Mouse (Mus musculus): ENCODE results near the gene Pfdn4. TPM values are rescaled to one million over a fixed set of nuclear protein-coding genes. Genes with fewer than 3 reads are reported as not detected.

Pfdn4 gene
- polyA plus RNA-seq, 1 experiment from 2014 or later = 61.8 TPM

GRCm38 (mm10) chr2:170563956-170564855, 68.0 kb downstream of the Pfdn4 start:
- ATAC-seq (ENCODE audit: low FRiP score, low TSS enrichment) = no peak
- no peak overlapping the region for H3K9ac ChIP-seq (ENCODE audit: low read length)
- H3K4me2 ChIP-seq (replicated peaks; ENCODE audit: low read depth) = no peak overlapping the region
- H3K4me3 ChIP-seq (ENCODE audit: low read depth, low read length) = no peak overlapping the region
- H3K27ac ChIP-seq (replicated peaks) = no peak overlapping the region
- H3K27me3 ChIP-seq (ENCODE audit: control insufficient read depth, insufficient read depth, low read length) = no peaks in the 10 kb centered on the region
- 80% methylated on average over 15 of the region's 15 CpGs for WGBS
- no peak for DNase-seq (ENCODE audit: low spot score)
- TF ChIP-seq CTCF (IDR thresholded peaks at IDR 0.05; ENCODE audit: low read depth) = no peak
- TF ChIP-seq EP300 (optimal IDR thresholded peaks at IDR 0.05) = no peak
- H3K9me3 ChIP-seq (ENCODE audit: control insufficient read depth, low read length) = no peaks in the 10 kb centered on the region
- no peaks in the 10 kb centered on the region for H3K4me1 ChIP-seq (replicated peaks; ENCODE audit: control insufficient read depth, insufficient read depth)
- no peaks in the 10 kb centered on the region for H3K36me3 ChIP-seq (ENCODE audit: control insufficient read depth, insufficient read depth, low read length)

GRCm38 (mm10) chr2:170564995-170565394, 68.8 kb downstream of the Pfdn4 start:
- H3K27ac ChIP-seq (replicated peaks) = no peak overlapping the region
- TF ChIP-seq CTCF (IDR thresholded peaks at IDR 0.05; ENCODE audit: low read depth) (no peak), EP300 (optimal IDR thresholded peaks at IDR 0.05) (no peak)
- H3K4me3 ChIP-seq (ENCODE audit: low read depth, low read length) = no peak overlapping the region
- no peaks in the 10 kb centered on the region for H3K27me3 ChIP-seq (ENCODE audit: control insufficient read depth, insufficient read depth, low read length)
- ATAC-seq (ENCODE audit: low FRiP score, low TSS enrichment) = no peak
- no peak overlapping the region for H3K4me2 ChIP-seq (replicated peaks; ENCODE audit: low read depth)
- no peaks in the 10 kb centered on the region for H3K4me1 ChIP-seq (replicated peaks; ENCODE audit: control insufficient read depth, insufficient read depth)
- no peak overlapping the region for H3K9ac ChIP-seq (ENCODE audit: low read length)
- no peak for DNase-seq (ENCODE audit: low spot score)
- H3K9me3 ChIP-seq (ENCODE audit: control insufficient read depth, low read length) = no peaks in the 10 kb centered on the region
- WGBS = 79% methylated on average over 8 of the region's 8 CpGs
- H3K36me3 ChIP-seq (ENCODE audit: control insufficient read depth, insufficient read depth, low read length) = no peaks in the 10 kb centered on the region

Other genes starting within 250 kb of the Pfdn4 start
- gene Bcas1, start 68.6 kb upstream of the Pfdn4 start, polyA plus RNA-seq (2015; fragmentation: Nextera tagmentation; extraction: Ambion mirVana) = 33.0 and 34.7 TPM in 2 replicates
- not detected in 2 replicates for gene Cyp24a1, start 717 bp downstream of the Pfdn4 start, polyA plus RNA-seq (2015; fragmentation: Nextera tagmentation; extraction: Ambion mirVana)
- not detected in 2 replicates for gene 4930470P17Rik, start 105.6 kb downstream of the Pfdn4 start, polyA plus RNA-seq (2015; fragmentation: Nextera tagmentation; extraction: Ambion mirVana)
- 0.53 and 0.78 TPM in 2 replicates for gene Dok5, start 235.4 kb downstream of the Pfdn4 start, polyA plus RNA-seq (2015; fragmentation: Nextera tagmentation; extraction: Ambion mirVana)